Mouse (Mus musculus): ENCODE results near the gene Tgfbr1.
"Not testable (repeated sequence)": the region's sequence is repeated elsewhere in the genome, so short reads cannot be mapped to it uniquely, and the experiment has no call there.

Tgfbr1 gene

GRCm38 (mm10) chr4:47349759-47350158 is 3.3 kb upstream of the Tgfbr1 start:
- DNase-seq (ENCODE audit: low read depth): no peak

GRCm38 (mm10) chr4:47351386-47352049 is 1.5 kb upstream of the Tgfbr1 start:
- peak; percentile 53 for DNase-seq (ENCODE audit: low read depth)

DNA sequence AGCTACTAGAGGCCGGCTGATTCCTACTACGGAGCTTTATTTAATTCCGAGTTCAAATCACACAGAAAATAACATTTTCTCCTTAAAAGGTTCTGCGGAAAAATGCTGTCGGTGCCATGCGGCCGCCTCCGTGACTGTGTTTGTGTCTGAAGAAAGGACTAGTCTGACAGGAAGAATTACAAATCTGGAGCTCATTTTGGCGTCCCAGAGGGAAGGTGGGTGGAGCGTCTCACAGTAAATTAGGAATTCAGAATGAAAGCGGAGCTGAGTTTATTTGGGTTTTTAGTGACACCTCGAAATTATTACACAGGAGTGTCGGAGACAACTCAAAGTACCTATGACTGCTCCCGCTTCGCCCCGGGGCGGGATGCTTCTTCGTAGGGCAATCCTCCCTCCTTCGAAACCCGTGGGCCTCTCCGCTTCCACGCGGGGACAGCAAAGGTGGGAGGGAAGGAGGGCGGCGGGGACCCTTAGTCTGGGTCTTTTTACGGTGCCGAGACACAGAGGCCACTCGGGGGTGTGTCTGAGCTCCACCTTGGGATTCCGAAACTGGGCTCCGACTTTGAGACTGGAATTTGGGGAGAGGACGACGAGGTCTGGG is 861 bp upstream of the Tgfbr1 start:
- no peak for DNase-seq (ENCODE audit: low read depth)

DNA sequence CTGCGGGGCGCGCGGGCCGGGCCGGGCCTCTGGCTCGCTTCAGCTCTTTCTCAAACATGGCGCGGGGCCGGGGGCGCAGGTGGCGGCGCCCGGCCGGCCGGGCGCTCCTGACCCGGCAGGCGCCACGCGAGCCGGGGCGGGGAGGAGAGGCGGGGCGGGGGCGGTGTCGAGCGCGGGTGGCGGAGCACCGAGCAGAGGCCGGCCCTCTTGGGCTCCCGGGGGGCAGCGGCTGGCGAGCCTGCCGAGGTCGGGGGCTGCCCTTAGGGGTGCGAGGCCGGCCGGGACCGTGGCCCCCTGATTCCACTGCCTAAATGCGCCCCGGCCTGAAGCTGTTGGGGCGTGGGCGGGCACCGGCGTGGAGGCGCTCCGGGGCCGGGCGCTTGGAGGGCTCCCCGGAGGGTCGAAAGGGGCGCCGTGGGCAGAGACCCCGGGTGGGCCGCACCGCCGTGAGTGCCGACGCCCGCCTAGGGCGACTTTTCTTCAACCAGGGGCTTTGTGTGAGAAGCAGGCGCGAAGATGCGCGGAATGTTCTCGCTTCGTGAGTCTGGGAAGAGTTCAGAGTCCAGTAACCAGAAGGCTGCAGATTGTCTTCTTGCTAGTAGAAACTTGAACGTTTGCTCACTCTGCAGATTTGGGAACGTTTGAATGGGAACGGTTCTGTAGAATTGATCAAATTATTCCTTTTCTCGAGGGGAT is 542 bp downstream of the Tgfbr1 start:
- DNase-seq (ENCODE audit: low read depth): no peak

GRCm38 (mm10) chr4:47354304-47354703 is 1.3 kb downstream of the Tgfbr1 start:
- DNase-seq (ENCODE audit: low read depth): no peak

DNA sequence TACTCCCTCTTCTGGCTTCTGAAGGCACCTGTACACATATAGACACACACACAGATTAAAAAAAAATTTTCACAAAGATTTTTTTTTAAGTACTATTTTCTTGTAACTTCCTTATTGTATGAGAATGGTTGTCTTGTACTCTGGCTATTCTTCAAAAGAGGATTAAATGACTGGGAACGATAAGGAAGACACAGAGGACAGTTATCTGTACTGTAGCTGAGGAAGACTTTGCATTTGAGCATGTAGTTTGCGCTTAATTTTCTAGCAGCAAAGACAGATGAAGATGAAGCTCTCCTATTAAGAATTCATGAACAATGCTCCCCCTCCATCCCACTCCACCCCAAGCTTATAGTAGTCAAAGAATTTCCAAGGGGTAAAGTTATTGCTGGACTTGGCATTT is 9.6 kb downstream of the Tgfbr1 start:
- no peak for DNase-seq (ENCODE audit: low read depth)

- no peak for DNase-seq (ENCODE audit: low read depth)
Measured at GRCm38 (mm10) chr4:47363134-47363533, 10.1 kb downstream of the Tgfbr1 start.

GRCm38 (mm10) chr4:47368717-47369116 is 15.7 kb downstream of the Tgfbr1 start:
- no peak for DNase-seq (ENCODE audit: low read depth)

GRCm38 (mm10) chr4:47378716-47379115 is 25.7 kb downstream of the Tgfbr1 start:
- DNase-seq (ENCODE audit: low read depth): no peak

DNA sequence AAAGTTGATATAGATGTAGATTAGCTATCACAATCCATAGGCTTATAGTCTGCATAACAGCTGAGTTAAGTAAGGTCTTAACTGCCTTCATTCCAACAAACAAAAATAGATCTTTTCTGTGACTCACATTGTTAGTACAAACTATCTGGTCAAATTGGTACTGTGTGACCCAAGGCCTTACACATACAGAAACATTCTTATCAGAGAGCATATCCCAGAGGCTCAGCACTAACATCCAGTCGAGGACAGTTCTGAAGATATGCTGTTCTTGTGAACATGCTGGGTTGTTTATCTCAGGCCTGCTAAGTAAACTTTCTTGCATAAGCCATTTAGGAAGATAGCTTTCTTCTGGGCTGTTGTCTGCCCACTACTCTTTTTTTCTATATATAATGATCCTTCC is 29.4 kb downstream of the Tgfbr1 start:
- no peak for DNase-seq (ENCODE audit: low read depth)

- not testable (repeated sequence) for DNase-seq (ENCODE audit: low read depth)
Measured at GRCm38 (mm10) chr4:47391926-47392325, 38.9 kb downstream of the Tgfbr1 start.

DNA sequence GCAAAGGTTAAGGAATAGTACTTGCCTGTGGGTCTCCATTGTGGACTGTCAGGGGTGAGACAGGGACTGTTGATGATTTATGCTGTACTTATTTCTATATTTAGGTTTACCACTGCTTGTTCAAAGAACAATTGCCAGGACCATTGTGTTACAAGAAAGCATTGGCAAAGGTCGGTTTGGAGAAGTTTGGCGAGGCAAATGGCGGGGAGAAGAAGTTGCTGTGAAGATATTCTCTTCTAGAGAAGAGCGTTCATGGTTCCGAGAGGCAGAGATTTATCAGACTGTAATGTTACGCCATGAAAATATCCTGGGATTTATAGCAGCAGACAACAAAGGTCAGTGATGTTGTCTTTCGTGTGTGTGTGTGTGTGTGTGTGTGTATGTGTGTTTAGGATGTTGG is 43.2 kb downstream of the Tgfbr1 start:
- DNase-seq (ENCODE audit: low read depth): no peak

DNA sequence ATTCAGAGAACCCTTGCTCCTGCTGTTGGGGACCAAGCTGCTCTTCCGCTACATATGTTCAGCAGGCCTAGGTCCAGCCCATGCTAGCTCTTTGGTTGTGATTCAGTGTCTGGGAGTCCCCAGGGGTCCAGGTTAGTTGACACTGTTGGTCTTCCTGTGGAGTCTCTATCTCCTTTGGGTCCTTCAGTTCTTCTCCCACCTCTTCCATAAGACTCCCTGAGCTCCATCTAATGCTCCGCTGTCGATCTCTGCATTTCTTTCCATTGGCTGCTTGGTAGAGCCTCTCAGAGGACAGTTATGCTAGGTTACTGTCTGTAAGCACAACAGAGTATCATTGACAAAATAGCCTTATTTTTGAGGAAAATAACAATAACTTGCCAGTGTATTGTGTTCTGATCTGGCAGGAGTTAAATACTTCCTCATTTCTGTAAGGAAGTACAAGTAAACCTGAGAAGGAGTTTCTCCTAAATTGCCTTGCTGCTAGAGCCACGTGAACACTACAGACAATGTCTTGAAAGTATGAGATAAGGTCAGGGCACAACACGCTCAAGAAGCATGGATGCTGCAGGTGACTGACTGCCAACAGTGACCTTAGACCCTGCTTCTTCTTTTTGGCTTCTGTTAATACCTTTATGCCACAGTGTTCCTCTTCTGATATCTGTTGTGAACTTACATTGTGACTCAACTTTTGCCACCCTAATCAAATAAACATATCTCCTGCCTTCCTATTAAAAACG is 45.1 kb downstream of the Tgfbr1 start:
- DNase-seq (ENCODE audit: low read depth): no peak

DNA sequence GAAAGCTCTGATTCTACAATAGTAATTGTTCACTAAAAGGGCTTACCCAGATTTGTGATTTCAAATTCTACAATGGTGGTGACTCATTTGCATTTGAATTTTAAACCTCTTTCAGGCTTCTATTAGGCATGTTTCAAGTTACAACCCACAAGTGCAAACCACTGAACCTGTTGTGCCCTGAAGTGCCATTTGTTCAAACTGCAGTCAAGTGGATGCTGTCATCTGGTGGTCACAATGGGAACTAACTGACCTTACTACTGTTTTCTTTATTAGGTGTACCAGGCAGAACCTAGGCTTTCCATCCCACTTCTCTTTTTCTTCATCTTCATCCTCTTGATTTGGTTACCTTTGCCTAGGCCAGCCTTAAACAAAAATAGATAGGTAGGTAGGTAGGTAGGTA is 46.8 kb downstream of the Tgfbr1 start:
- no peak for DNase-seq (ENCODE audit: low read depth)

DNA sequence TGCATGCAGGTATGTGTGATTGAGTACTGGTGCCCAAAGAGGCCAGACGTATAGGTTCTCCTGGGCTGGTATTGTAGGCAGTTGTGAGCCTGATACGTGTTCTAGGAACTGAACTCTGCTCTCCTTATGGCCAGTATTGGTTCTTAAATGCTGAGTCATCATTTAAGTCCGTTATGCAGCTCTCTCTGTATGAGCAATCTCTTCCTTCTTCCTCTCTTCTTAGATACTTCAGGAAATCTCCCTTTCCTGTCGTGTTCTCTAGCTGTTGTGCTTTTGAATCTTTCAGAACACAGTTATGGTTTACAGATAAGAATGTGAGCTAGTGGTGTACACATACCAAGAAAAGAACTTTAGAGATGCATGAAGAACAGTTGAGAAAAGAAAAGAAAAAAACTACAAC is 47.3 kb downstream of the Tgfbr1 start:
- DNase-seq (ENCODE audit: low read depth): no peak

- no peak for DNase-seq (ENCODE audit: low read depth)
Measured at GRCm38 (mm10) chr4:47402200-47402599, 49.2 kb downstream of the Tgfbr1 start.

DNA sequence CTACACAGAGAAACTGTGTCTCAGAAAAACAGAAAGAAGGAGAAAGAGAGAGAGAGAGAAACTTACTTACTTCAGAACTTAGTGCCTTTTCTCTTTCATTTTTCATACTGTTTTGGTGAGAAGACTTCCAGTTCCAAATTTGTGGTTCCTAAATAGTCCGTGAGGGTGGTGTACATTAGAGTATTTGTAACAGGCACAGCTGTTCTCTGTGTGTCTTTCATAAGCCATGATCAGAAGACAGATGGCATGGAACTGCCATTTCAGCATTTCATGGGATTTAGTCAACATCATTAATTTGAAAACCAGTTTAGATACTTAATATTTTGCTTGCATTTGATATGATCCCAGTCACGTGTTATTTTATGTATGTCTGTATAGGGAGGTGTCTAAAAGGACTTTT is 51.5 kb downstream of the Tgfbr1 start:
- DNase-seq (ENCODE audit: low read depth): no peak

DNA sequence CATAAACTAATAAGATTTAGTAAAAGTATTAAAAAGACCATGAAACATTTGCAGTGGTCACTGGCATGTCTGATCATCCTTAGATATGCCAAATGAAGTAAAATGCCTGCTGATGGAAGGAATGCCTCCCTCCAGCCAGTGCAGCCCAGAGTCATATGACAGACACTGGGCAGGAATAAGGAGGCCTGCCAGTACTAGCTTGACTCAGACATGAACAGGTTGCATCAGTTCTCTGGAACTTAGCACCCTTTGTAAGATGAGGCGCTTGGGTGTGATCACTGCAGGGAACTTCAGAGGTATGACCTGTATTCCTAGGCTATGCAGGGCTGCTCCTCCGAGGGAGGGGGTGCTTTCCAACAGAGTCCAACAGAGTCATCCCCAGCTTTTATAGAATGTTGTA is 54.1 kb downstream of the Tgfbr1 start:
- no peak for DNase-seq (ENCODE audit: low read depth)

DNA sequence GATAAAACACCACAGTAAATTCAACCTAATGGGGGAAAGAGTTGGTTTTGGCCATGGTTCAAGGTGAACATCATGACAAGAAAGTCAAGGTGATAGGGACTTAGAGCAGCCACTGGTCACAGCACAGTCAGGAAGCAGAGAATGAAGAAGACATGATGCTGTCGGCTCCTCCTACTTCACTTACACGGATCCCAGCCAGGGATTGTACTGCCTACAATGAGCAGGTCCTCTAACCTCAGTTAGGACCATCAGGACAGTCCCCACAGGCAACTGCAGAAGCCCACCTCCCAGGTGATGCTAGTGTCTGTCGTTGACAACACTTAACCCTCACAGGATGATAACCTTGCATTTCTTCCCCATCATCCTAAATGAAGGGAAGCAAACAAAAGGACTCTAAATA is 64.8 kb downstream of the Tgfbr1 start:
- no peak for DNase-seq (ENCODE audit: low read depth)

DNA sequence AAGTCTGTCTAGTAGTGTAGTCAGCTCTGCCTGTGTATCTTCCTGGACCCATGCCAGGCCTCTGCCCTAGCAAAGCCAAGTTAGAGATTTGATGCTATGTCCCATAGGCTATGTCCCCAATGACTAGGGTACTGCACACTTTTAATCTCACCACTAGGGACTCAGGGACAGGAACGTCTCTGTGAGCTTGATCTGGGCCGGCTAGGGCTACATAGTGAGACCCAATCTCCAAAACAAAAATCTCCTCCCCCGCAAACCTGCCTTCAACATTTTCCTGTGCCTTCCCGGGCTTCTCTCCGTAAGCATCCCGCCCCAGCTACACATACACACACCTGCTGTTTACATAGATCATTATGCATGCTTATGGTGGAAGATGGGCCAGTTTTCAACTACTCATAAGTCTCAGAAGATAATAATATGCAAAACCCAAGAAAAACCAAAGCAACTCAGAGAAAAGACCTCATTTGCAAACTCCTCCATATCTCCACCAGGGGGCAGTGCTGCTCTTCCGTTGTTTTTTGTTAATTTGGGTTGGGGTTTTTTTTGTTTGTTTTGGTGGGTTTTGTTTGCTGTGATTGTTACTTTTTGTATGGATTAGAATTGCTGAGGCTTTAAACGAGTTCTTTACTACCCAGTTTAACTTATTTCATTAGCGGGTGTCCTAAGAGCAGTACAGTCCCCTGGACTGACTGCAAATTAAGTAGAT is 66.4 kb downstream of the Tgfbr1 start:
- DNase-seq (ENCODE audit: low read depth): no peak

- DNase-seq (ENCODE audit: low read depth): no peak
Measured at GRCm38 (mm10) chr4:47420191-47420590, 67.2 kb downstream of the Tgfbr1 start.

GRCm38 (mm10) chr4:47422194-47422593 is 69.2 kb downstream of the Tgfbr1 start:
- peak; percentile 36 for DNase-seq (ENCODE audit: low read depth)

Measured in c-Kit-positive CD71-positive TER-119-negative erythroid progenitor cells, embryonic 14.5 days (primary cell).